Mouse (Mus musculus) erythroblast, embryonic 14.5 days (primary cell): ENCODE measurements around the gene Zfp472.

ENCODE experiments used
- GATA1 ChIP-seq: IDR thresholded peaks from 2 replicates; pipeline ENCODE4 v1.6.1; 2012; ENCODE audit warnings: low read length, inconsistent platforms, mixed read lengths
- TAL1 ChIP-seq: IDR thresholded peaks from 3 replicates; pipeline ENCODE4 v1.6.1; 2012; ENCODE audit warnings: low read length, inconsistent platforms, mixed read lengths

GRCm38 (mm10) chr17:32917131-32917530 lies 48.5 kb upstream of the Zfp472 start, which contains the start of gene Cyp4f14:
- TF ChIP-seq TAL1 (no peak), GATA1 (no peak)
